Mouse (Mus musculus): ENCODE measurements around the gene Olfr175-ps1.

Olfr175-ps1 gene

GRCm38 (mm10) chr16:58826732-58827319 is at the start of gene Olfr175-ps1:
Gene Olfr175-ps1 (minus strand): TSS chr16:58826782.
- DNase-seq (ENCODE audit: low spot score in 2 of 2): no peak

- no peak for DNase-seq (ENCODE audit: low spot score in 2 of 2)
Measured at GRCm38 (mm10) chr16:58874668-58875067, 48.1 kb upstream of the Olfr175-ps1 start, which contains the start of gene Olfr177. Gene Olfr177 (minus strand): TSS chr16:58874768.

DNA sequence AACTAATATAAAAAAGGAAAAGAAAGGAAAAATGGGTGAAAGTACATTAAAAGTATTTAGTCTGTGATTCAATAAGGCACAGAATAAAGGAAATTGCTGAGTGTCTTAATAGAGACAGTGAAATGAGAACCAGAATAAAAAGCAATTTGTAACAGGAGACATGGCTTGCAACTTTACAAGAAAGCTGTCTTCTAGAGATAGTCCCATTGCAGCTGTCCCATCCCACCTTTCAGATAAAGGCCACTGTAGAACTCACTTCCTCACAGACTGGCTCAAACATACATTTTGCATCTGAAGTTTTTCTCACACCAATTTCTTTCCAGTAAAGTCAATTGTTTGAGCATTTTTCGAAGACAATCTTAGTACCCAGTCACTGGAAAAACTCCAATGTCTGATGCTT is 34.9 kb upstream of the Olfr175-ps1 start:
- no peak for DNase-seq (ENCODE audit: low spot score in 2 of 2)

DNA sequence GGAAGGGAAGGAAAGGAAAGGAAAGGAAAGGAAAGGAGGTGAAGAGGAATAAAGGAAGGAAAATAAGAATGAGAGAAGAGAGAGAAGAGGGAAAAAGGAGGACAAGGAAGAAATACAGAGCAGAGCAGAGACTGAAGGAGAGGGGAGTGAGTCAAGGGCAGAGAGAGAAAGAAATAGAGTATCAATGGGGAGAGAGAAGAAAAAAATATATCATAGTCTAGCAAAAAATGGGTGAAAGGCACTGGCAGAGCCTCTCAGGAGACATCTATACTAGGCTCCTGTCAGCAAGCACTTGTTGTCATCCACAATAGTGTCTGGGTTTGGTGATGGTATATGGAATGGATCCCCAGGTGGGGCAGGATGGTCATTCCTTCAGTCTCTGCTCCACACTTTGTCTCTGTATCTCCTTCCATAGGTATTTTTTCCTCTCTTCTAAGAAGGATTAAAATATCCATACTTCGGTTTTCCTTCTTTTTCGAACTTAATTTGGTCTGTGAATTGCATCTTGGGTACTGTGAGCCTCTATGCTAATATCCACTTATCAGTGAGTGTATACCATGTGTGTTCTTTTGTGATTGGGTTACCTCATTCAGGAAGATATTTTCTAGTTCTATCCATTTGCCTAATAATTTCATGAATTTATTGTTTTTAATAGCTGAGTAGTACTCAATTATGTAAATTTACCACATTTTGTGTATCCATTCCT is 33.6 kb upstream of the Olfr175-ps1 start:
- DNase-seq (ENCODE audit: low spot score in 2 of 2): no peak

DNA sequence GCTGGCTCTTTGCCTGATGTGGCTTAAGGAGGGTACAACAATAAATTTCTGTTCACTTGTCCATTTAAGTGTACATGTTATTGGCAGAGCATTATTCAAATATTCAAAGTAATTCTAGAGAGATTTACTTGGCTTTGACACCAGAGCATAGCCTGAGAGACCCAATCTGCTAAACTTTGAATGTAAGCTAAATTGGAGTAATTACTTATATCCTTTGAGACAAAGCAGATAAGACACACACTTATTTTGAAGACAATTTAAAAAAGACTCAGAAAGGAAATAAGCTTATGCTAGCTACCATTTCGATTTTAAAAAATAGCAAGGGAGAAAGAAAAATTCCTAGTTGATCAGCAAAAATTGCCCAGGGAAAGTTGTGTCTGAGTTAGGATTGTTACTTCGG is 26.4 kb downstream of the Olfr175-ps1 start, which contains the start of gene Olfr173:
Gene Olfr173 (minus strand): TSS at position 101 of the 400 bp plus-strand sequence.
- DNase-seq (ENCODE audit: low spot score in 2 of 2): no peak
